Mouse (Mus musculus): ENCODE results near the gene Nxpe3.

- TF ChIP-seq CTCF (IDR thresholded peaks at IDR 0.05; ENCODE audit: control insufficient read depth, insufficient read depth, low read length) (no peak), POLR2A (IDR thresholded peaks at IDR 0.05; ENCODE audit: borderline replicate concordance, control insufficient read depth, low read depth, low read length) (no peak)
Observed at GRCm38 (mm10) chr16:55838129-55838509, 57.0 kb downstream of the Nxpe3 start.

Measured in bone marrow, adult 2 months (tissue).